Mouse (Mus musculus): ENCODE results near the gene Cdk11b. TPM values are rescaled to one million over a fixed set of nuclear protein-coding genes. Genes with fewer than 3 reads are reported as not detected.
"Not testable (repeated sequence)": the region's sequence is repeated elsewhere in the genome, so short reads cannot be mapped to it uniquely, and the experiment has no call there.

Cdk11b gene
- polyA plus RNA-seq, 1 experiment from 2014 or later: 91.6 TPM

DNA sequence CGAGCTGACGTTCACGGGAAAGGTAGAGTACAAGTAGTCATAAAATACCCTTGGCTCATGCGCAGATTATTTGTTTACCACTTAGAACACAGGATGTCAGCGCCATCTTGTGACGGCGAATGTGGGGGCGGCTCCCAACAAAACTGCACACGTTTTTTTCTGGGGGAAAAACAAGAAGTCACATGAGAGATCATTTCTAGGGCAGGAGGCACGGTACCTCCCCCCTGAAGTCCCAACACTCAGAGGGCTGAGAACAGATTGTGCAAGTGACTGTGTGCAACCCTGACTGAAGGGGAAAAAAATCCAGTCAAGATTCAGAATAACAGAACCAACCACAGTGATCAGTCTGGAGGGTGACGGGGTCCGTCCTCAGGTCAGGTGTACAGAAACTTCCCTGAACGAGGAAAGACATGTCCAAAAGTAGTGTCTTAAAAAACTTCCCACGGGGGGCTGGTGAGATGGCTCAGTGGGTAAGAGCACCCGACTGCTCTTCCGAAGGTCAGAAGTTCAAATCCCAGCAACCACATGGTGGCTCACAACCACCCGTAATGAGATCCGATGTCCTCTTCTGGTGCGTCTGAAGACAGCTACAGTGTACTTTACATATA is 59.1 kb downstream of the Cdk11b start:
- ATAC-seq (ENCODE audit: low FRiP score); H3K4me2 ChIP-seq; H3K4me1 ChIP-seq; H3K9me3 ChIP-seq; H3K27me3 ChIP-seq; H3K27ac ChIP-seq; H3K4me3 ChIP-seq (replicated peaks); H3K9ac ChIP-seq; H3K36me3 ChIP-seq (replicated peaks): not testable (repeated sequence)
- WGBS: 92% methylated on average over 16 of the region's 19 CpGs

DNA sequence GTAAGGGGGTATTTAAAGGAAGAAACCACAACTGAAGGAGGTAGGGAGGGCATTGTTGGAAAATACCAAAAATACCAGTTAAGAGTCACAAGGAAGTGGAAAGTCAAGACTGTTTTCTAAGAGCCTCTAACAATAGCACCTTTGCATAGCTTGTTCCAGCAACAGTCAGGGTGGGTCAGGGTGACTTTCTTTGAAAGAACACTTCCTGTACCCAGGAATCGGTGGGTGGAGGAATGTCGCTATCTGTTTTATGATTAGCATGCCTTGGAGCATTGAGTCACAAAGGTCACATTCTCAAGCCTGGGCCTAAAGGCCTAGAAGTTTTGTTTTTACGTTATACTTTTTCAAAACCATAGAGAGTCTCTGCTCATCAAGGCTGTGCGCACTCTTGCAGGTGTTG is 63.1 kb downstream of the Cdk11b start:
- H3K4me2 ChIP-seq; ATAC-seq (ENCODE audit: low FRiP score); H3K4me3 ChIP-seq (replicated peaks); H3K4me1 ChIP-seq; H3K9ac ChIP-seq; H3K36me3 ChIP-seq (replicated peaks); H3K9me3 ChIP-seq; H3K27ac ChIP-seq: not testable (repeated sequence)
- WGBS: 85% methylated on average over 4 of the region's 4 CpGs
- 0 out of 2 replicates have a peak, but pooled peaks cover 11% of the 10 kb centered on the region for H3K27me3 ChIP-seq

DNA sequence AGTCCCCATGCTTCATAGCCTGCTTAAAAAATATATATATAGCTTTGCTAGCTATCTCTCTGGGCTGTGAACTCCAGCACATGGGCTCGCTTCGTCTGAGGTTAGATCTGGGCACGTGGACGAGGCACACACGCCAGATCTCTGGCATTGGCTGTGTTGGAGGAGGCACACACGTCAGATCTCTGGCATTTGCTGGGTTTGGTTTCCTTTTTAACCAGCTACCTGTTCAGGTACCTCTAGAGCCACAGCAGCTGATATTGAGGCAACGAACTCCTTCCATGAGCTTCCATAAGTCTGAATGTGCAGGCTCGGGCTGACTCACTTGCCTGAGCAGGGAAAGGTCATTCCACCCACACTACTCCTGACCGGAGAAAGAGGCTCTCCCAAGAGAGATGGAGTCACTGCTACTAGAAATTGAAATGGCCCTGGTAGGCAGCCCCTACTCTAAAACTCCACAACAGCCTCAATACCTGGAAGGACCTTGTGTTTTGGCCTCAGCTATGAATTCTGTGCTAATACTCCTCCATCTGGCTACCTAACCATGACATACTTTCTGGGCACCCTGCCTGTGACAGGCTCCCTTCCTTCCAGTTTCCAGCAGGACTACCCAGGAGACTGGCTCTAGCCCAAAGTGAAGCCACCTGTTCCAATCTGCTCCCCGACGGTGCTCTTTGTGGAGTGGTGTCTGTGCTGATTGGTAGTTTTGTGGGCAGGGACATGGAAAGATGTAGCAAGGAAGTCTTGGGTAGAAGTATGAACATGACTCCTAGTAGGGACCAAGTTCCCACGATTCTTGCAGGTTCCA is 66.1 kb downstream of the Cdk11b start:
- Histone ChIP-seq H3K9ac (no peak overlapping the region), H3K36me3 (replicated peaks) (no peaks in the 10 kb centered on the region), H3K27ac (no peak overlapping the region), H3K4me2 (no peak overlapping the region), H3K4me3 (replicated peaks) (no peak overlapping the region), H3K4me1 (peaks cover 15% of the 10 kb centered on the region; the same call in 1 of the 2 replicates), H3K9me3 (0 out of 2 replicates have a peak, but pooled peaks cover 3% of the 10 kb centered on the region), H3K27me3 (peaks cover 36% of the 10 kb centered on the region)
- WGBS: 89% methylated on average over 12 of the region's 12 CpGs
- ATAC-seq (ENCODE audit: low FRiP score): no peak

GRCm38 (mm10) chr4:155692421-155692820 is 67.8 kb downstream of the Cdk11b start:
- Histone ChIP-seq H3K27me3 (peaks cover 47% of the 10 kb centered on the region), H3K9ac (no peak overlapping the region), H3K4me3 (replicated peaks) (no peak overlapping the region), H3K27ac (no peak overlapping the region), H3K9me3 (0 out of 2 replicates have a peak, but pooled peaks cover 3% of the 10 kb centered on the region), H3K4me2 (no peak overlapping the region), H3K36me3 (replicated peaks) (no peaks in the 10 kb centered on the region), H3K4me1 (peaks cover 23% of the 10 kb centered on the region; the same call in 1 of the 2 replicates)
- no peak for ATAC-seq (ENCODE audit: low FRiP score)
- 97% methylated on average over 3 of the region's 3 CpGs for WGBS

- peak; percentile 81 for ATAC-seq (ENCODE audit: low FRiP score)
- Histone ChIP-seq H3K27me3 (peaks cover 50% of the 10 kb centered on the region), H3K4me3 (replicated peaks) (peak within 1 kb of the TSS; percentile 79), H3K9ac (peak within 1 kb of the TSS; percentile 71), H3K4me1 (peaks cover 23% of the 10 kb centered on the region; the same call in 1 of the 2 replicates), H3K36me3 (replicated peaks) (no peaks in the 10 kb centered on the region), H3K4me2 (peak within 1 kb of the TSS; percentile 88), H3K9me3 (0 out of 2 replicates have a peak, but pooled peaks cover 3% of the 10 kb centered on the region), H3K27ac (peak within 1 kb of the TSS; percentile 71; the same call in 1 of the 2 replicates)
- WGBS: under 1% methylated on average over 34 of the region's 47 CpGs
These were observed 69.4 kb downstream of the Cdk11b start, which contains the start of gene Fndc10 for GRCm38 (mm10) chr4:155694111-155694481. Gene Fndc10 (plus strand): TSS chr4:155694342.

GRCm38 (mm10) chr4:155694482-155695401 is 70.1 kb downstream of the Cdk11b start:
- H3K27me3 ChIP-seq: peaks cover 50% of the 10 kb centered on the region
- H3K36me3 ChIP-seq (replicated peaks): no peaks in the 10 kb centered on the region
- H3K27ac ChIP-seq: peak overlapping the region; percentile 71; the same call in 1 of the 2 replicates
- WGBS: 1% methylated on average over 91 of the region's 92 CpGs
- 0 out of 2 replicates have a peak, but pooled peaks cover 3% of the 10 kb centered on the region for H3K9me3 ChIP-seq
- H3K4me1 ChIP-seq: peaks cover 23% of the 10 kb centered on the region; the same call in 1 of the 2 replicates
- H3K9ac ChIP-seq: peak overlapping the region; percentile 71
- ATAC-seq (ENCODE audit: low FRiP score): peak; percentile 75
- H3K4me3 ChIP-seq (replicated peaks): peak overlapping the region; percentile 79
- H3K4me2 ChIP-seq: peak overlapping the region; percentile 88

DNA sequence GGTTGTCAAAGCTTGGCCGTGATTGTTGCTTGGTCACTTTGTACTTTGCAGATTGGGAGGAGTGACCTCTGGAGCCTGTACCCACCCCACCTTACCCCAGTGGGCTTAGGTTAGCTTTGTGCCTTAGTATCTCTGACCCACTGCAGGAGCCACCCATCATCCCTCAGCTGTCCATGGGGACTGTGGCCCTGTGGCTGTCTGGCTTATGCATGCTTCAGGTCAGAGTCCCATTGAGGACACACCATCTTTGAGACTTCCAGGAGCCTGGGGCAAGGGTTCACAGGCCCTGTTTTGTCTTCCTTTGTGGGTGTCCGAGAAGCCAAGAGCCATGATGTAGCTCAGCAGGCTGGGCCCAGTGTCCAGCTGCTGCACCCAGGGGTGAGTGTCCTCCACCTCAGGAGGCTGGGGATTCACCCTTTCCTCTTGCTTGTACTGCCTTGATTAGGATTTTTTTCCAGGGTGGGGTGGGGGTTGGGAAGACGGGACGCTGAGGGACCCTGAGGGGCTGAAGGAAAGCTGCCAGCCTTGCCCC is 70.9 kb downstream of the Cdk11b start:
- peak overlapping the region; percentile 79 for H3K4me3 ChIP-seq (replicated peaks)
- H3K9ac ChIP-seq: peak overlapping the region; percentile 71; the same call in 1 of the 2 replicates
- peaks cover 23% of the 10 kb centered on the region; the same call in 1 of the 2 replicates for H3K4me1 ChIP-seq

DNA sequence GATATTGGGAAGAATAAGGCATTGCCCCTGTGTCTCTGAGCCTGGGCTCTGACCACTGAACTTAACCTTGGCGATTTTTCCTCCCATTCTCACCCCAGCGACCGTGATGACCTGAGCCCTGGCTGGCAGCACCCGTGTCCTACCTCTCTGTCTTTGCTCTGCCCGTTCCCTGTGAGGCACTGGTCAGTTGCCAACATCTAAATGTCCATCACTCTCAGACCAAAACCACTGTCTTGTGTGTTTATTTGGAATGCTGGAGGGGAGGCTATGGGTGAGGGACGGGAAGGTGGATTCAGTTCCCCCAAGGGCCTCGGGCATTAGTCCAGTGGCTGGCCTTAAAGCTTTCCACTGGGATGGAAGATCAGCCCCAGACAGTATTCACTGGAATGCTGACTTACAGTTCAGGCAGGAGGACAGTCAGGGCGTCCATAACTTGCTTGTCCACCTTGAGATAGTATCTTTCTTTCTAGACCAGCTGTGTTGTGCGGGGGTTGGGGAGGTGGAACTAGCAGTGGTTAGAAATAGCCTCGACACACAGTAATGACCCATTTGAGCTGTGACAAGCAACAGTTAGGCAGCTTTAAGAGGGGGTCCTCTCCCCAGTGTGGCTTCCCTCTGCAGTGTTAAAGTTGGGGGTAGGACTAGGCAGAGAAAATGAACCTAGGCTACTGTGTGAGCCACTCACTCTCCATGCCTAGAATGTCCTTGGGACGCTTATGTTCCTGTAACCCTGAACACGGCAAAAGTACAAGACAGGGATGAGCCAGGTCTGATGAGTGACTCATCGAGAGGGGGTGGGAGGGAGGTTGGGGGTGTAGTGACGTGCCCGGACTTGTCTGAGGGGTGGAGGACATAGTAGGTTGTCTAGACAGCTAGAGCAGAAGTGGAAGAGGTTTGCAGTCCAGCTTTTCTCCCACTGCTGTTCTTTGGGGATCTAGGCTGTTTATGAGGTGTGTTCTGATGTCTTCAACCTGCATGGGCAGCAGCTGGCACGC is 71.9 kb downstream of the Cdk11b start:
- peaks cover 42% of the 10 kb centered on the region for H3K27me3 ChIP-seq
- H3K9ac ChIP-seq: no peak overlapping the region
- no peak for ATAC-seq (ENCODE audit: low FRiP score)
- H3K9me3 ChIP-seq: 0 out of 2 replicates have a peak, but pooled peaks cover 3% of the 10 kb centered on the region
- H3K36me3 ChIP-seq (replicated peaks): no peaks in the 10 kb centered on the region
- H3K4me3 ChIP-seq (replicated peaks): no peak overlapping the region
- peaks cover 23% of the 10 kb centered on the region; the same call in 1 of the 2 replicates for H3K4me1 ChIP-seq
- WGBS: 84% methylated on average over 16 of the region's 16 CpGs
- H3K4me2 ChIP-seq: no peak overlapping the region
- H3K27ac ChIP-seq: no peak overlapping the region

More for the DNA sequence above, 70.9 kb downstream of the Cdk11b start:
- H3K9me3 ChIP-seq: 0 out of 2 replicates have a peak, but pooled peaks cover 3% of the 10 kb centered on the region
- H3K27ac ChIP-seq: no peak overlapping the region
- peak overlapping the region; percentile 88 for H3K4me2 ChIP-seq
- WGBS: 85% methylated on average over 4 of the region's 4 CpGs
- peaks cover 50% of the 10 kb centered on the region for H3K27me3 ChIP-seq
- no peaks in the 10 kb centered on the region for H3K36me3 ChIP-seq (replicated peaks)
- no peak for ATAC-seq (ENCODE audit: low FRiP score)
